ENCODE assay signal across 9 mouse cellular contexts in the genomic region with DNA sequence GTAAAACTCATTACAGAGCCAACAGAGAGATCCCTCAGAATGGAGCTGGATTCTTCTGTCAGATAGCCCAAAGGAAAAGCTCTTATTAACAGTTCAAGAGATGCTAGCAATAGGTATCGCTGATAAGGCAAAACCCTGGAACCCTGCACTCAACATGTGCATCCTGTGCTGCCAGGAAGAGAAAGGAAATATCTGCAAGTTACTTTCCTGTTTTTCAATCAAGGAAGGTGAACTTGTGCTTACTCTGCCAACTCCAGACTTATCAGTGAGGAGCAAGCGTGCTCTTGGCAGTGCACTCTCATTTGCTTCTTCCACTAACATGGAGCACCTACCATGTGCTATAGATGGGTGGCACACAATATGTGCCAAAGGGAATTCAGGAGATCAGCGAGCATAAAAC.
A peak's percentile ranks its signal among the peaks of the same experiment; 100 is the strongest.
DNase-seq lines count a peak whose midpoint lies in the region; ATAC-seq and TF ChIP-seq lines count a peak whose summit lies in the region.
"Had no signal": no experiment of that assay in that cellular context is flagged by ENCODE, and none has a peak within 500 bp of the region (broad histone marks: within the 10 kb centered on the region; RNA-seq: fewer than 3 reads in every experiment).

No protein-coding gene starts in this region.

- H3K9me3 ChIP-seq in liver, embryonic 14.5 days (ENCODE audit: control insufficient read depth, low read length) = no peaks in the 10 kb centered on the region
- H3K9me3 ChIP-seq in liver, embryonic 11.5 days (ENCODE audit: control insufficient read depth, low read length) = no peaks in the 10 kb centered on the region
- H3K9me3 ChIP-seq in heart, embryonic 16.5 days (replicated peaks; ENCODE audit: control insufficient read depth, low read length) = no peaks in the 10 kb centered on the region
- no peaks in the 10 kb centered on the region for H3K9me3 ChIP-seq in midbrain, embryonic 16.5 days (replicated peaks; ENCODE audit: control insufficient read depth, low read length, poor library complexity, severe bottlenecking)
- H3K9me3 ChIP-seq: limb, embryonic 13.5 days had no signal

- H3K9ac ChIP-seq in liver, embryonic 14.5 days (replicated peaks) = no peak overlapping the region
- no peak overlapping the region for H3K9ac ChIP-seq in liver, embryonic 11.5 days (ENCODE audit: low read depth, low read length)
- H3K9ac ChIP-seq in heart, embryonic 16.5 days (ENCODE audit: low read length) = no peak overlapping the region
- no peak overlapping the region for H3K9ac ChIP-seq in midbrain, embryonic 16.5 days (ENCODE audit: low read depth, low read length)
- H3K9ac ChIP-seq: limb, embryonic 13.5 days had no signal

- H3K27me3 ChIP-seq in liver, embryonic 14.5 days (ENCODE audit: control insufficient read depth, insufficient read depth, low read length) = no peaks in the 10 kb centered on the region
- no peaks in the 10 kb centered on the region for H3K27me3 ChIP-seq in liver, embryonic 11.5 days (replicated peaks; ENCODE audit: control insufficient read depth, insufficient read depth, low read length)
- no peaks in the 10 kb centered on the region for H3K27me3 ChIP-seq in heart, embryonic 16.5 days (ENCODE audit: control insufficient read depth, insufficient read depth, low read length)
- no peaks in the 10 kb centered on the region for H3K27me3 ChIP-seq in midbrain, embryonic 16.5 days (ENCODE audit: control insufficient read depth, insufficient read depth, low read depth, low read length)
- H3K27me3 ChIP-seq: limb, embryonic 13.5 days had no signal

- no peak overlapping the region for H3K4me2 ChIP-seq in liver, embryonic 14.5 days (ENCODE audit: low read depth)
- no peak overlapping the region for H3K4me2 ChIP-seq in liver, embryonic 11.5 days
- no peak overlapping the region for H3K4me2 ChIP-seq in heart, embryonic 16.5 days (ENCODE audit: low read depth, low read length)
- no peak overlapping the region for H3K4me2 ChIP-seq in midbrain, embryonic 16.5 days (ENCODE audit: low read length)
- H3K4me2 ChIP-seq: limb, embryonic 13.5 days had no signal

- peak; percentile 51; the same call in 1 of the 2 replicates for ATAC-seq in liver, embryonic 14.5 days (ENCODE audit: insufficient read depth)
- no peak for ATAC-seq in liver, embryonic 11.5 days (replicated peaks; ENCODE audit: low FRiP score)
- peak; percentile 82 for ATAC-seq in heart, embryonic 16.5 days (replicated peaks; ENCODE audit: extremely low read depth, insufficient read depth, low FRiP score)
- no peak for ATAC-seq in midbrain, embryonic 16.5 days

- no peak overlapping the region for H3K4me3 ChIP-seq in liver, embryonic 14.5 days (ENCODE audit: insufficient read depth in 1 of 2, low read depth in 2 of 2, low read length in 2 of 2)
- H3K4me3 ChIP-seq in liver, embryonic 11.5 days (ENCODE audit: low read depth, low read length) = no peak overlapping the region
- no peak overlapping the region for H3K4me3 ChIP-seq in heart, embryonic 16.5 days (ENCODE audit: low read length)
- no peak overlapping the region for H3K4me3 ChIP-seq in midbrain, embryonic 16.5 days (ENCODE audit: low read depth, low read length)
- H3K4me3 ChIP-seq: limb, embryonic 13.5 days had no signal

- TF ChIP-seq EP300 in liver, embryonic 14.5 days (IDR thresholded peaks at IDR 0.05; ENCODE audit: low read depth) = no peak

- no peak overlapping the region for H3K27ac ChIP-seq in liver, embryonic 14.5 days
- no peak overlapping the region for H3K27ac ChIP-seq in liver, embryonic 11.5 days (ENCODE audit: low read depth, low read length)
- H3K27ac ChIP-seq in heart, embryonic 16.5 days (ENCODE audit: low read length) = peak overlapping the region; percentile 78
- H3K27ac ChIP-seq in midbrain, embryonic 16.5 days (ENCODE audit: low read length) = no peak overlapping the region
- H3K27ac ChIP-seq: limb, embryonic 13.5 days had no signal

- peaks cover 0 to 2% of the 10 kb centered on the region in 2 experiments; a peak in 2 of 4 replicates for H3K4me1 ChIP-seq in liver, embryonic 14.5 days (replicated peaks; ENCODE audit: control insufficient read depth in 2 of 2, insufficient read depth in 2 of 2, low read length in 1 of 2)
- no peaks in the 10 kb centered on the region for H3K4me1 ChIP-seq in liver, embryonic 11.5 days (replicated peaks; ENCODE audit: control insufficient read depth, insufficient read depth, low read length)
- H3K4me1 ChIP-seq in heart, embryonic 16.5 days (ENCODE audit: control insufficient read depth, insufficient read depth, low read length) = no peaks in the 10 kb centered on the region
- H3K4me1 ChIP-seq in midbrain, embryonic 16.5 days (ENCODE audit: control insufficient read depth, insufficient read depth, low read length) = no peaks in the 10 kb centered on the region
- H3K4me1 ChIP-seq: limb, embryonic 13.5 days had no signal

- TF ChIP-seq CTCF in liver, embryonic 14.5 days (IDR thresholded peaks at IDR 0.05; ENCODE audit: low read depth) = no peak

- H3K36me3 ChIP-seq in liver, embryonic 14.5 days (replicated peaks; ENCODE audit: control insufficient read depth, insufficient read depth, low read depth) = no peaks in the 10 kb centered on the region
- no peaks in the 10 kb centered on the region for H3K36me3 ChIP-seq in liver, embryonic 11.5 days (ENCODE audit: control insufficient read depth, insufficient read depth, low read length)
- no peaks in the 10 kb centered on the region for H3K36me3 ChIP-seq in heart, embryonic 16.5 days (ENCODE audit: control insufficient read depth, insufficient read depth)
- no peaks in the 10 kb centered on the region for H3K36me3 ChIP-seq in midbrain, embryonic 16.5 days (ENCODE audit: control insufficient read depth, insufficient read depth, low read length)
- H3K36me3 ChIP-seq: limb, embryonic 13.5 days had no signal

- no peak for DNase-seq in liver, embryonic 14.5 days (ENCODE audit: low read depth in 3 of 3, low spot score in 3 of 3)
- DNase-seq in liver, embryonic 11.5 days (ENCODE audit: low spot score) = no peak
- DNase-seq in kidney, postnatal 10 days = peak; percentile 25
- peak; percentile 18 for DNase-seq in skeletal muscle tissue, adult 2 months (ENCODE audit: low read depth, low spot score)
- no peak for DNase-seq in layer of hippocampus, adult 9-10 months (ENCODE audit: low spot score)
- DNase-seq in cerebellum, postnatal 36 days = no peak

- WGBS in liver, embryonic 14.5 days (ENCODE audit: insufficient replicate concordance) = 21% methylated on average over 3 of the region's 3 CpGs
- WGBS in liver, embryonic 11.5 days = 48% methylated on average over 3 of the region's 3 CpGs
- 61% methylated on average over 3 of the region's 3 CpGs for WGBS in heart, embryonic 16.5 days
- WGBS in midbrain, embryonic 16.5 days = 82% methylated on average over 3 of the region's 3 CpGs

Comparison
In these comparisons a context has a peak if more than half of its experiments do, and no peak if none do; other contexts are left out.
1. ATAC-seq: peak in liver, embryonic 14.5 days (single experiment) and heart, embryonic 16.5 days (single experiment); none in liver, embryonic 11.5 days (single experiment) and midbrain, embryonic 16.5 days (single experiment).
2. DNase-seq: peak in kidney, postnatal 10 days (single experiment) and skeletal muscle tissue, adult 2 months (single experiment); none in liver, embryonic 14.5 days (0 of 3), liver, embryonic 11.5 days (single experiment), layer of hippocampus, adult 9-10 months (single experiment) and cerebellum, postnatal 36 days (0 of 2).